Mouse (Mus musculus) liver, embryonic 12.5 days (tissue): ENCODE data around the gene Ptpn3. TPM values are rescaled to one million over a fixed set of nuclear protein-coding genes. Genes with fewer than 3 reads are reported as not detected.

Source experiments
- ATAC-seq: fragments of 200-750 bp; cut with Nextera tagmentation; 2 replicates; pipeline ENCODE4 v1.8.0; 2017; ENCODE audit warnings: moderate number of reproducible peaks, mild to moderate bottlenecking, moderate library complexity
- H3K27ac ChIP-seq: fragments of 300-500 bp; sonication (generic); 2 replicates; pipeline ENCODE4 v1.5.1; 2016; ENCODE audit warnings: mild to moderate bottlenecking
- H3K27me3 ChIP-seq: fragments of 300-500 bp; sonication (generic); replicated peaks from 2 replicates; pipeline ENCODE4 v1.6.1; 2016; ENCODE audit warnings: mild to moderate bottlenecking, moderate library complexity
- H3K36me3 ChIP-seq: fragments of 300-500 bp; sonication (generic); 2 replicates; pipeline ENCODE4 v1.6.1; 2016; ENCODE audit warnings: mild to moderate bottlenecking, moderate library complexity
- H3K4me1 ChIP-seq: fragments of 300-500 bp; sonication (generic); 2 replicates; pipeline ENCODE4 v1.6.1; 2016
- H3K4me2 ChIP-seq: fragments of 300-500 bp; sonication (generic); 2 replicates; pipeline ENCODE4 v1.6.1; 2016; ENCODE audit warnings: mild to moderate bottlenecking, moderate library complexity
- H3K4me3 ChIP-seq: fragments of 300-500 bp; sonication (generic); 2 replicates; pipeline ENCODE4 v1.5.1; 2016; ENCODE audit warnings: mild to moderate bottlenecking, moderate library complexity
- H3K9ac ChIP-seq: fragments of 300-500 bp; sonication (generic); 2 replicates; pipeline ENCODE4 v1.6.1; 2016; ENCODE audit warnings: mild to moderate bottlenecking, moderate library complexity
- H3K9me3 ChIP-seq: fragments of 300-500 bp; sonication (generic); replicated peaks from 2 replicates; pipeline ENCODE4 v1.6.1; 2016; ENCODE audit warnings: mild to moderate bottlenecking, moderate library complexity
- WGBS: fragments of 180-500 bp; shearing (Covaris S2); methylation state at CpG from one replicate; pipeline ENCODE4 v1.1.7; 2016; ENCODE audit not compliant: insufficient replicate concordance; 5-methylcytosine and 5-hydroxymethylcytosine counted together
- polyA plus RNA-seq: library from polyadenylated mRNA; unstranded; fragments of >200 nt; fragmentation: Nextera tagmentation; extraction: Ambion mirVana; gene quantifications from 2 replicates; pipeline ENCODE4 v1.2.1, GENCODE M21; 2016

Ptpn3 gene
- polyA plus RNA-seq, 1 experiment from 2014 or later, result 0.32 TPM

- Histone ChIP-seq H3K9ac (peak overlapping the region; percentile 67), H3K9me3 (no peaks in the 10 kb centered on the region), H3K4me2 (peak overlapping the region; percentile 73), H3K27ac (peak overlapping the region; percentile 94), H3K4me3 (peak overlapping the region; percentile 43), H3K4me1 (peaks cover 42% of the 10 kb centered on the region), H3K27me3 (no peaks in the 10 kb centered on the region; the same call in 1 of the 2 replicates), H3K36me3 (no peaks in the 10 kb centered on the region)
- peak; percentile 55 for ATAC-seq
- 45% methylated on average over 8 of the region's 8 CpGs for WGBS
These were observed 147.8 kb downstream of the Ptpn3 start for GRCm38 (mm10) chr4:57153838-57154237.

- H3K4me2 ChIP-seq, result peak overlapping the region; percentile 73
- 19% methylated on average over 9 of the region's 9 CpGs for WGBS
- peak overlapping the region; percentile 43 for H3K4me3 ChIP-seq
- peak overlapping the region; percentile 67 for H3K9ac ChIP-seq
- H3K27ac ChIP-seq, result peak overlapping the region; percentile 94
- H3K27me3 ChIP-seq, result peaks cover under 1% of the 10 kb centered on the region; the same call in 1 of the 2 replicates
- ATAC-seq, result peak; percentile 98
- H3K36me3 ChIP-seq, result no peaks in the 10 kb centered on the region
- H3K4me1 ChIP-seq, result peaks cover 42% of the 10 kb centered on the region
- no peaks in the 10 kb centered on the region for H3K9me3 ChIP-seq
These were observed 148.4 kb downstream of the Ptpn3 start for GRCm38 (mm10) chr4:57153068-57153835.

- Histone ChIP-seq H3K9ac (no peak overlapping the region), H3K27me3 (peaks cover 45% of the 10 kb centered on the region), H3K9me3 (no peaks in the 10 kb centered on the region), H3K36me3 (no peaks in the 10 kb centered on the region), H3K4me1 (peaks cover 28% of the 10 kb centered on the region), H3K4me3 (no peak overlapping the region), H3K4me2 (no peak overlapping the region), H3K27ac (no peak overlapping the region)
- no peak for ATAC-seq
- WGBS, result 53% methylated on average over 3 of the region's 3 CpGs
These were observed 153.5 kb downstream of the Ptpn3 start for GRCm38 (mm10) chr4:57148182-57148581.

- Histone ChIP-seq H3K9ac (peak within 1 kb of the TSS; percentile 53), H3K36me3 (no peaks in the 10 kb centered on the region), H3K27me3 (peaks cover 93% of the 10 kb centered on the region), H3K9me3 (no peaks in the 10 kb centered on the region), H3K4me3 (peak within 1 kb of the TSS; percentile 65), H3K4me2 (peak within 1 kb of the TSS; percentile 78), H3K4me1 (peaks cover 28% of the 10 kb centered on the region), H3K27ac (no peak within 1 kb of the TSS)
- under 1% methylated on average over 72 of the region's 142 CpGs for WGBS
- ATAC-seq, result peak; percentile 72
These were observed 158.4 kb downstream of the Ptpn3 start, which contains the start of gene Epb41l4b for GRCm38 (mm10) chr4:57143026-57143937. Gene Epb41l4b (minus strand): TSS chr4:57143437.

GRCm38 (mm10) chr4:57142374-57143025, 159.1 kb downstream of the Ptpn3 start:
- no peaks in the 10 kb centered on the region for H3K36me3 ChIP-seq
- H3K27me3 ChIP-seq, result peaks cover 93% of the 10 kb centered on the region
- ATAC-seq, result peak; percentile 24; the same call in 1 of the 2 replicates
- peak overlapping the region; percentile 78 for H3K4me2 ChIP-seq
- H3K4me3 ChIP-seq, result peak overlapping the region; percentile 65
- H3K9me3 ChIP-seq, result no peaks in the 10 kb centered on the region
- H3K4me1 ChIP-seq, result peaks cover 28% of the 10 kb centered on the region
- WGBS, result 3% methylated on average over 42 of the region's 43 CpGs
- no peak overlapping the region for H3K27ac ChIP-seq
- H3K9ac ChIP-seq, result peak overlapping the region; percentile 48; the same call in 1 of the 2 replicates

GRCm38 (mm10) chr4:57141908-57142361, 159.7 kb downstream of the Ptpn3 start:
- Histone ChIP-seq H3K4me3 (peak overlapping the region; percentile 65), H3K27me3 (peaks cover 99% of the 10 kb centered on the region), H3K9ac (no peak overlapping the region), H3K4me2 (peak overlapping the region; percentile 78), H3K9me3 (no peaks in the 10 kb centered on the region), H3K27ac (no peak overlapping the region), H3K36me3 (no peaks in the 10 kb centered on the region), H3K4me1 (peaks cover 28% of the 10 kb centered on the region)
- 7% methylated on average over 26 of the region's 26 CpGs for WGBS
- ATAC-seq, result no peak

GRCm38 (mm10) chr4:57140992-57141717, 160.5 kb downstream of the Ptpn3 start:
- WGBS, result 34% methylated on average over 15 of the region's 15 CpGs
- Histone ChIP-seq H3K9ac (no peak overlapping the region), H3K4me2 (peak overlapping the region; percentile 78), H3K9me3 (no peaks in the 10 kb centered on the region), H3K4me3 (peak overlapping the region; percentile 65), H3K27me3 (peaks cover 99% of the 10 kb centered on the region), H3K4me1 (peaks cover 28% of the 10 kb centered on the region), H3K36me3 (no peaks in the 10 kb centered on the region), H3K27ac (no peak overlapping the region)
- ATAC-seq, result no peak

Other genes starting within 250 kb of the Ptpn3 start
- gene Epb41l4b, start 158.4 kb downstream of the Ptpn3 start, polyA plus RNA-seq, result 1.4 and 1.6 TPM in 2 replicates
- gene Palm2, start 132.4 kb upstream of the Ptpn3 start, polyA plus RNA-seq, result 0.23 and 0.66 TPM in 2 replicates